Mouse (Mus musculus) lung, postnatal 0 days (tissue): Measurements from ENCODE around the gene Fastkd3.
A peak's percentile ranks its signal among the peaks of the same experiment; 100 is the strongest.

Experiments
- CTCF ChIP-seq: IDR thresholded peaks from 2 replicates; pipeline ENCODE4 v1.5.1; 2016; ENCODE audit warnings: antibody characterized with exemption, mild to moderate bottlenecking
- EP300 ChIP-seq: IDR thresholded peaks from 2 replicates; pipeline ENCODE4 v1.6.1; 2016; ENCODE audit warnings: antibody characterized with exemption, mild to moderate bottlenecking, control low read depth

DNA sequence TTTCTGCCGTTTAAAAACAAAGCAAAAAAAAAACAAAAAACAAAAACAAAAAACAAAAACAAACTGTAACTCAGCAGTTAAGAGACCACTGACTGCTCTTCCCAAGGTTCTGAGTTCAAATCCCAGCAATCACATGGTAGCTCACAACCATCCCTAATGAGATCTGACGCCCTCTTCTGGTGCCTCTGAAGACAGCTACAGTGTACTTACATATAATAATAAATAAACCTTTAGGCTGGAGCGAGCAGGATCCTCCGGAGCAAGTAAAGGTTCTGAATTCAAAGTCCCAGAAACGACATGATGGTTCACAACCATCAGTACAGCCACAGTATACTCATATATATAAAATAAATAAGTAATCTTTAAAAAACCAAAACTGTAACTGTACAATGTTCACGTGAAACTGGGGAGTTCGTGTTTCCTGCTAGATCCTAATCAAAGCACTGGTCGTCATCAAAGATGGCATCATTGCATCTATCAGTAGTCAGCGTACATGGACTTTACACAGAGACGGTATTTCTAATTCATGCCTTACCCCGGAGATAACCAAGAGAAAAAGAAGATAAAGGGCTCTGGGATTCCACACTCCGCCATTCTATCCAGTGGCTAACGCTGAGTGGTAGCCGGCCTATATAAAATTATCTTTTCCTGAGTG is 821 bp upstream of the Fastkd3 start:
- TF ChIP-seq CTCF (peak; percentile 41; the same call in 1 of the 2 replicates), EP300 (no peak)
